Mouse (Mus musculus): ENCODE measurements at regions not wholly inside any gene's neighbourhood (a gene's known extent, or its start where the extent isn't known, plus 50 kb on each side); places are given as distances from the start of the nearest gene placed in this dataset.

DNA sequence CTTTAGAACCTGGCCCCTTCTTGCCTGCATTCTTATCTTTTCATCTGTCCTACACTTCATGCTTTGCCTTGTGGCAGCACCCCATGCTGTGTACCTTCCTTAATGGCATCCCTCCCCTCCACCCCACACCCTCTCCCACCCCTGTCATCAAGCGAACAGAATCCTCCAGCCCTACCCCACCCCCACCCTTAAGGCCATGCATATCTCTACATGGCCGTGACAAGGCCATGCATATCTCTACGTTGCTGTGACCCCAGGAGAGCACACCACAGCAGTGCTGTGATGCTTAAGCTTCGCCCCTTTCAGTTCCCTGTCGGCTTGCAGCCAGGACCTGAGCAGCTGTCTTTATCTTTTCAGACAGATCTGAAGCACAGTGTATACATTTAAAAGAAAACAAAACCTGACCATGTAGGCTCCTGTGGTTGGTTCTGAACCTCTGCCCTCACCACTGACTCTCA lies 319.5 kb upstream of the Trib2 start:
- TF ChIP-seq ZNF384 (IDR thresholded peaks at IDR 0.05; ENCODE audit: low read depth, low read length): no peak
- TF ChIP-seq HCFC1 (IDR thresholded peaks at IDR 0.05; ENCODE audit: borderline replicate concordance, insufficient read depth, low read length): no peak
- TF ChIP-seq CHD2 (IDR thresholded peaks at IDR 0.05; ENCODE audit: low read depth, low read length): no peak; the same call in 1 of the 2 replicates
- no peak for TF ChIP-seq MAFK (IDR thresholded peaks at IDR 0.05; ENCODE audit: insufficient read depth, low read depth, low read length)

Data from ES-E14 (cell line).